Mouse (Mus musculus) ES-E14 (cell line): ENCODE measurements around the gene Klf12. TPM values are rescaled to one million over a fixed set of nuclear protein-coding genes. Genes with fewer than 3 reads are reported as not detected.

ENCODE experiments used
- DNase-seq: peaks from one replicate; pipeline ENCODE4 v3.0.0-alpha.2; 2013; ENCODE audit warnings: low read depth, low spot score
- H3K27ac ChIP-seq: 2 replicates; pipeline ENCODE4 v1.5.1; 2012; ENCODE audit warnings: low read depth, mild to moderate bottlenecking, low read length, moderate library complexity, mixed read lengths; ENCODE audit not compliant: poor library complexity, insufficient read depth, severe bottlenecking
- H3K36me3 ChIP-seq: 2 replicates; pipeline ENCODE4 v1.6.1; 2012; ENCODE audit warnings: mild to moderate bottlenecking, low read length, moderate library complexity, mixed read lengths; ENCODE audit not compliant: control insufficient read depth, poor library complexity, insufficient read depth, severe bottlenecking
- H3K4me1 ChIP-seq, 2 experiments: fragments of 150-350 bp in 1 of 2; sonication (generic) in 1 of 2; 2 replicates each; pipeline ENCODE4 v1.6.1; 2012; ENCODE audit warnings: low read length in 2 of 2, mild to moderate bottlenecking in 1 of 2, mixed read lengths in 1 of 2; ENCODE audit not compliant: control insufficient read depth in 2 of 2, insufficient read depth in 2 of 2, poor library complexity in 1 of 2
- H3K4me3 ChIP-seq, 2 experiments: fragments of 150-350 bp in 1 of 2; sonication (generic) in 1 of 2; 2 replicates each; pipeline ENCODE4 v1.5.1; 2012; ENCODE audit warnings: low read length in 2 of 2, low read depth in 1 of 2, mild to moderate bottlenecking in 1 of 2, mixed read lengths in 1 of 2; ENCODE audit not compliant: insufficient read depth in 1 of 2, poor library complexity in 1 of 2, severe bottlenecking in 1 of 2
- H3K9ac ChIP-seq: 2 replicates; pipeline ENCODE4 v1.6.1; 2012; ENCODE audit warnings: low read depth, mild to moderate bottlenecking, low read length, mixed read lengths; ENCODE audit not compliant: poor library complexity, insufficient read depth, severe bottlenecking
- H3K9me3 ChIP-seq: fragments of 150-350 bp; sonication (generic); 2 replicates; pipeline ENCODE4 v1.6.1; 2012; ENCODE audit warnings: low read depth, mild to moderate bottlenecking, low read length; ENCODE audit not compliant: control insufficient read depth, insufficient read depth
- CHD2 ChIP-seq: IDR thresholded peaks from 2 replicates; pipeline ENCODE4 v1.6.1; 2014; ENCODE audit warnings: mild to moderate bottlenecking, low read depth, low read length, inconsistent platforms
- HCFC1 ChIP-seq: IDR thresholded peaks from 2 replicates; pipeline ENCODE4 v1.6.1; 2012; ENCODE audit warnings: low read length, inconsistent platforms, borderline replicate concordance; ENCODE audit not compliant: insufficient read depth
- MAFK ChIP-seq: IDR thresholded peaks from 2 replicates; pipeline ENCODE4 v1.6.1; 2014; ENCODE audit warnings: mild to moderate bottlenecking, low read depth, low read length, inconsistent platforms; ENCODE audit not compliant: insufficient read depth
- ZC3H11A ChIP-seq: IDR thresholded peaks from 2 replicates; pipeline ENCODE4 v1.6.1; 2012; ENCODE audit warnings: low read depth, mild to moderate bottlenecking, inconsistent platforms, low read length, borderline replicate concordance
- ZNF384 ChIP-seq: IDR thresholded peaks from 2 replicates; pipeline ENCODE4 v1.6.1; 2012; ENCODE audit warnings: low read depth, low read length, inconsistent platforms
- in situ Hi-C, 2 experiments: fragments of 600-800 bp; cut with MboI; formaldehyde crosslinking; loops; one replicate each; pipeline ENCODE4 v1.15.1; 2025; ENCODE audit warnings: low sequenced_read_pairs in 2 of 2, inconsistent platforms in 1 of 2; ENCODE audit not compliant: unreplicated experiment in 2 of 2
- total RNA-seq: library from RNA; depleted of rRNA; stranded (reverse); fragments of 300-350 nt; gene quantifications from 2 replicates; pipeline ENCODE4 v1.2.3, GENCODE M21; 2012

The Klf12 gene
- total RNA-seq, 1 experiment = 8.7 TPM

DNA sequence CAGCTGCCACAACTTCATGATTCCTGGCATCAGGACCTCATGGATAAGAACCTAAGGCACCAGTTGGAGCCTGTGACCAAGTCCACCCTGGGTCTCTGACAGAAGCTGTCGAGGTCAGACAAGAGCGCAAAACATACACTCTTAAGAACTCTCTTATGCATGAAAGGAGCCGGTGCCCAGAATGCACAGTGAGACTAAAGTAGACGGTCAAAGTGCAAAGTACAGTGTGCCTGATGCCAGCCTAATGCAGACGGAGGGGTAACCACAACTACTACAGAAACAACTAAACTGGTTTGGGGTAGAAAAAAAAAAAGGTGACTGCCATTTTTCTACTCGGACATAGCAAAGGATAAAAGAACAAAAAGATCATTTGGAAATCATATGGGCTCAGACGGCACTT is 47.7 kb downstream of the Klf12 start:
- Histone ChIP-seq H3K4me1 (peaks cover 0 to 4% of the 10 kb centered on the region in 2 experiments; a peak in 2 of 4 replicates), H3K4me3 (no peak overlapping the region), H3K9ac (no peak overlapping the region), H3K36me3 (no peaks in the 10 kb centered on the region), H3K9me3 (no peaks in the 10 kb centered on the region), H3K27ac (no peak overlapping the region)
- no peak for DNase-seq
- no peak for TF ChIP-seq HCFC1
- no peak for TF ChIP-seq ZC3H11A
- no peak for TF ChIP-seq ZNF384
- TF ChIP-seq CHD2 = no peak
- TF ChIP-seq MAFK = no peak
- in situ Hi-C loops = no loop called here

- Histone ChIP-seq H3K9me3 (no peaks in the 10 kb centered on the region), H3K4me3 (no peak overlapping the region), H3K36me3 (no peaks in the 10 kb centered on the region), H3K9ac (no peak overlapping the region), H3K27ac (no peak overlapping the region), H3K4me1 (peaks cover 0 to 3% of the 10 kb centered on the region in 2 experiments; a peak in 2 of 4 replicates)
- in situ Hi-C loops = no loop called here
- no peak for DNase-seq
- no peak for TF ChIP-seq HCFC1
- TF ChIP-seq ZNF384 = no peak
- TF ChIP-seq ZC3H11A = no peak
- no peak for TF ChIP-seq CHD2
- TF ChIP-seq MAFK = no peak
Measured at GRCm38 (mm10) chr14:100235746-100236145, 48.7 kb downstream of the Klf12 start.

GRCm38 (mm10) chr14:100231384-100231783 is 53.1 kb downstream of the Klf12 start:
- in situ Hi-C loops = no loop called here

DNA sequence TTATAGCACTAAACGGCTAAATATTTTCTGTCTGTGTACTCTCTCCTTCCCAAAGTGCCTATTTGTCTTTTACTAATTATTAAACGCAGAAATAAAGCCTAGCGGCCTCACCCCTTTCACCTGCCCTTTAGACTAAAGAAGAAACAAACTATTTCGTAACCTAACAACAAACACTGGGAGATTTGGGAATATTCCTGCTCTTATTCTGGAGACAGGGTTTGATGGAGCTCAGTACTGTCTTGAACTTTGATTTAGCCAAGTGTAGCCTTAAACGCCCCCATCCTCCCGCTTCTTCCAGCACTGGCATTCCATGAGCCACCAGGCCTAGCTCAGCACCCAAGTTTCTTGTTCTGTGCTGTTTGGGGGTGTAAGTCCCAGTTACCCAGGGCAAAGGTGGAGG is 56.4 kb downstream of the Klf12 start:
- Histone ChIP-seq H3K36me3 (no peaks in the 10 kb centered on the region), H3K9me3 (no peaks in the 10 kb centered on the region), H3K4me3 (no peak overlapping the region), H3K27ac (no peak overlapping the region), H3K4me1 (no peaks in the 10 kb centered on the region; a peak in 1 of 4 replicates), H3K9ac (no peak overlapping the region)
- DNase-seq = no peak
- TF ChIP-seq MAFK (no peak), ZNF384 (no peak), ZC3H11A (no peak), CHD2 (no peak), HCFC1 (no peak)
- in situ Hi-C loops = no loop called here

More at GRCm38 (mm10) chr14:100231384-100231783, 53.1 kb downstream of the Klf12 start:
- Histone ChIP-seq H3K9me3 (no peaks in the 10 kb centered on the region), H3K27ac (no peak overlapping the region), H3K4me1 (peaks cover 0 to 3% of the 10 kb centered on the region in 2 experiments; a peak in 2 of 4 replicates), H3K9ac (no peak overlapping the region), H3K36me3 (no peaks in the 10 kb centered on the region), H3K4me3 (no peak overlapping the region)
- TF ChIP-seq CHD2 = no peak
- no peak for TF ChIP-seq MAFK
- no peak for TF ChIP-seq ZC3H11A
- no peak for TF ChIP-seq ZNF384
- no peak for TF ChIP-seq HCFC1
- DNase-seq = no peak

GRCm38 (mm10) chr14:100227717-100228116 is 56.8 kb downstream of the Klf12 start:
- H3K36me3 ChIP-seq = no peaks in the 10 kb centered on the region
- no peak overlapping the region for H3K4me3 ChIP-seq
- DNase-seq = no peak
- H3K9ac ChIP-seq = no peak overlapping the region
- no peaks in the 10 kb centered on the region for H3K9me3 ChIP-seq
- no peaks in the 10 kb centered on the region; a peak in 1 of 4 replicates for H3K4me1 ChIP-seq
- in situ Hi-C loops = no loop called here
- no peak for TF ChIP-seq ZNF384
- no peak for TF ChIP-seq ZC3H11A
- TF ChIP-seq CHD2 = no peak
- no peak for TF ChIP-seq MAFK
- no peak for TF ChIP-seq HCFC1
- no peak overlapping the region for H3K27ac ChIP-seq
